Mouse (Mus musculus): ENCODE data around the gene Ppp2r5d. TPM values are rescaled to one million over a fixed set of nuclear protein-coding genes. Genes with fewer than 3 reads are reported as not detected.
A peak's percentile ranks its signal among the peaks of the same experiment; 100 is the strongest.

The Ppp2r5d gene
- polyA plus RNA-seq, 1 experiment from 2014 or later, result 142 TPM

DNA sequence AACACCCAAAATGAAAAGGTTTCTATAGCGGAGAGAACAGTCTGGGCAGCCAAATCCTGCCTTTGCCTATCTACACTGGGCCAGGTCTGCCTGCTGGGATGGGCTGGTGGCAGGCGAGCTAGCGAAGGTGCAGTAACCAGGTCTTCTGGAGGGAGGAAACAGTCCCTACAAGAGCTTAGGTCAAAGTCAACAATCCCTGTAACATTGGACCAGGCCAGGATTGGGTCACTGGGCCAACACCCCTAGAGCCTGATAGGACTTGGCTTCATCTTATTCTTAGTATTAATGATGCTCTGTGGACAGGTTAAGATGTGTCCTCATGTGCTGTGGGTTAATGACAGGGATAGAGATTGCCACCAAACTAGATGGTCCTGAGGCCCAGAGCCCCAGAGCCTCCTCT is 29.1 kb upstream of the Ppp2r5d start:
- Histone ChIP-seq H3K4me1 (peaks cover 2% of the 10 kb centered on the region; the same call in 1 of the 2 replicates), H3K4me3 (no peak overlapping the region), H3K9me3 (no peaks in the 10 kb centered on the region), H3K36me3 (replicated peaks) (peaks cover 47% of the 10 kb centered on the region), H3K27me3 (replicated peaks; ENCODE audit: low read depth, poor library complexity, severe bottlenecking) (peaks cover 15% of the 10 kb centered on the region), H3K27ac (replicated peaks) (no peak overlapping the region)
- no peak for DNase-seq (ENCODE audit: low spot score)
- 90% methylated on average over 3 of the region's 3 CpGs for WGBS

GRCm38 (mm10) chr17:46728904-46729318 is 24.0 kb upstream of the Ppp2r5d start, which contains the start of gene Gnmt:
TSS of gene Gnmt (minus strand) at chr17:46729168.
- Histone ChIP-seq H3K27me3 (replicated peaks; ENCODE audit: low read depth, poor library complexity, severe bottlenecking) (peaks cover 28% of the 10 kb centered on the region), H3K36me3 (replicated peaks) (peaks cover 29% of the 10 kb centered on the region), H3K4me3 (peak within 1 kb of the TSS; percentile 41), H3K27ac (replicated peaks) (peak within 1 kb of the TSS; percentile 19; the same call in 1 of the 2 replicates), H3K9me3 (no peaks in the 10 kb centered on the region), H3K4me1 (peaks cover 14% of the 10 kb centered on the region; the same call in 1 of the 2 replicates)
- 13% methylated on average over 24 of the region's 24 CpGs for WGBS
- peak; percentile 31 for DNase-seq (ENCODE audit: low spot score)

DNA sequence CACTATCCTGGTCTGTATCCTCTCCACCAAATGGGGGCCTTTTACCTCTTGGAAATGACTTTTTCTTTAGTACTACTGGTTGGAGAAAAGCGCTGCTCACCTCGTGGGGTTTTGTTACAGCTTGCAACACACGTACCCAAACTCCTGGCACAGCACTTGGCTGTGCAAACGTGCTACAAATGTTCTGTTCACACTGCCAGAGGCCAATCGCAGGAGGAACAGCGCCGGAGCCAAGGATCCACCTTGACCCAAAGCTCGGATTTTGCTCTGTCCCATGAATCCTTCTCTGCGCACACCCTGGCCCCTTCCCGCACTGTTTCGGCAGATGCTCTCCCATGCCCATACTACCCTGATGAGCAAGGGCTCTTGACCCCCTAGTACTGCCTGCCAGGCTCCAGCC is 23.6 kb upstream of the Ppp2r5d start:
- Histone ChIP-seq H3K4me3 (peak overlapping the region; percentile 41), H3K27me3 (replicated peaks; ENCODE audit: low read depth, poor library complexity, severe bottlenecking) (peaks cover 28% of the 10 kb centered on the region), H3K36me3 (replicated peaks) (peaks cover 32% of the 10 kb centered on the region), H3K27ac (replicated peaks) (no peak overlapping the region), H3K4me1 (peaks cover 14% of the 10 kb centered on the region; the same call in 1 of the 2 replicates), H3K9me3 (no peaks in the 10 kb centered on the region)
- WGBS, result 50% methylated on average over 11 of the region's 11 CpGs
- DNase-seq (ENCODE audit: low spot score), result no peak

DNA sequence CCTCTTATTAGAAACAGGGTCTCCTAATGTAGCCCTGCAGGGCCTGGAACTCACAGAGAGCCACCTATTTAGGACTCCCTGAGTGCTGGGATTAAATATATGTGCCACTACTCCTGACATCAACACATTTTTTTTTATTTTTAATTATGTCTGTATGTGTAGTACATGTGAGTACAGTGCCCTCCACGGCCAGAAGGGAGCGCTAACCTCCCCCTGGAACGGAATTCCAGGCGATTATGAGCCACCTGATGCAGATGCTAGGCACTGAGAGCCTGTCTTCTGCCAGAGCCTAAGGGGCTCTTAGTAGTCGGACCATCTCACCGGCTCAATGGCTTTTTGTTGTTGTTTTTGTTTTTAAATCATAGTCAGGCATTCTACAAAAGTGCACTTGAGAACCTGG is 23.1 kb upstream of the Ppp2r5d start:
- Histone ChIP-seq H3K27ac (replicated peaks) (no peak overlapping the region), H3K4me3 (no peak overlapping the region), H3K4me1 (peaks cover 14% of the 10 kb centered on the region; the same call in 1 of the 2 replicates), H3K36me3 (replicated peaks) (peaks cover 36% of the 10 kb centered on the region), H3K9me3 (no peaks in the 10 kb centered on the region), H3K27me3 (replicated peaks; ENCODE audit: low read depth, poor library complexity, severe bottlenecking) (peaks cover 28% of the 10 kb centered on the region)
- 40% methylated on average over 6 of the region's 6 CpGs for WGBS
- peak; percentile 38 for DNase-seq (ENCODE audit: low spot score)

DNA sequence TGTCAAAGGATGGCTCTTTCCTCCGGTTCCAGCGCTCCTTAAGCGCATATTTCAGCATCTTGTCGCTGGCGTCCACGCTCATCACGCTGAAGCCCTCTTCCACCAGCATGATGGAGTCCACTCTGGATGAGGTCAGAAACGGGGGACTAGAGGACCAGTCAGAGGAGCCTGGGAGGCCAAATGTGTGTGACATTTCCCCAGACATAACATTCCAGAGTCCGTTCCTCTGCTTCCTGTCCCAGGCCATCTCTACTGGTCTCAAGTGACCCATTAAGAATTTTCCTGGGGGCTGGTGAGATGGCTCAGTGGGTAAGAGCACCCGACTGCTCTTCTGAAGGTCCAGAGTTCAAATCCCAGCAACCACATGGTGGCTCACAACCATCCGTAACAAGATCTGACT is 22.4 kb upstream of the Ppp2r5d start:
- H3K9me3 ChIP-seq, result no peaks in the 10 kb centered on the region
- peaks cover 28% of the 10 kb centered on the region for H3K27me3 ChIP-seq (replicated peaks; ENCODE audit: low read depth, poor library complexity, severe bottlenecking)
- WGBS, result 89% methylated on average over 11 of the region's 11 CpGs
- H3K27ac ChIP-seq (replicated peaks), result no peak overlapping the region
- peaks cover 43% of the 10 kb centered on the region for H3K36me3 ChIP-seq (replicated peaks)
- DNase-seq (ENCODE audit: low spot score), result no peak
- H3K4me3 ChIP-seq, result no peak overlapping the region
- peaks cover 14% of the 10 kb centered on the region; the same call in 1 of the 2 replicates for H3K4me1 ChIP-seq

- H3K36me3 ChIP-seq (replicated peaks), result peaks cover 55% of the 10 kb centered on the region
- H3K4me1 ChIP-seq, result peaks cover 14% of the 10 kb centered on the region
- peaks cover 28% of the 10 kb centered on the region for H3K27me3 ChIP-seq (replicated peaks; ENCODE audit: low read depth, poor library complexity, severe bottlenecking)
- H3K27ac ChIP-seq (replicated peaks), result no peak overlapping the region
- no peaks in the 10 kb centered on the region for H3K9me3 ChIP-seq
- H3K4me3 ChIP-seq, result no peak overlapping the region
- DNase-seq (ENCODE audit: low spot score), result no peak
- WGBS, result 92% methylated on average over 26 of the region's 26 CpGs
Observed at GRCm38 (mm10) chr17:46725731-46726645, 21.1 kb upstream of the Ppp2r5d start.

GRCm38 (mm10) chr17:46725273-46725672 is 20.4 kb upstream of the Ppp2r5d start:
- peak; percentile 64 for DNase-seq (ENCODE audit: low spot score)
- 49% methylated on average over 9 of the region's 9 CpGs for WGBS
- Histone ChIP-seq H3K27me3 (replicated peaks; ENCODE audit: low read depth, poor library complexity, severe bottlenecking) (peaks cover 25% of the 10 kb centered on the region), H3K27ac (replicated peaks) (0 out of 2 replicates have a peak overlapping the region, but pooled peaks have one; percentile 0), H3K4me1 (peaks cover 14% of the 10 kb centered on the region), H3K9me3 (no peaks in the 10 kb centered on the region), H3K36me3 (replicated peaks) (peaks cover 61% of the 10 kb centered on the region), H3K4me3 (no peak overlapping the region)

- DNase-seq (ENCODE audit: low spot score), result no peak
- H3K27ac ChIP-seq (replicated peaks), result no peak overlapping the region
- WGBS, result 85% methylated on average over 20 of the region's 20 CpGs
- H3K27me3 ChIP-seq (replicated peaks; ENCODE audit: low read depth, poor library complexity, severe bottlenecking), result peaks cover 18% of the 10 kb centered on the region
- peaks cover 14% of the 10 kb centered on the region for H3K4me1 ChIP-seq
- no peaks in the 10 kb centered on the region for H3K9me3 ChIP-seq
- peaks cover 65% of the 10 kb centered on the region for H3K36me3 ChIP-seq (replicated peaks)
- no peak overlapping the region for H3K4me3 ChIP-seq
Observed at GRCm38 (mm10) chr17:46724477-46725084, 19.7 kb upstream of the Ppp2r5d start.

DNA sequence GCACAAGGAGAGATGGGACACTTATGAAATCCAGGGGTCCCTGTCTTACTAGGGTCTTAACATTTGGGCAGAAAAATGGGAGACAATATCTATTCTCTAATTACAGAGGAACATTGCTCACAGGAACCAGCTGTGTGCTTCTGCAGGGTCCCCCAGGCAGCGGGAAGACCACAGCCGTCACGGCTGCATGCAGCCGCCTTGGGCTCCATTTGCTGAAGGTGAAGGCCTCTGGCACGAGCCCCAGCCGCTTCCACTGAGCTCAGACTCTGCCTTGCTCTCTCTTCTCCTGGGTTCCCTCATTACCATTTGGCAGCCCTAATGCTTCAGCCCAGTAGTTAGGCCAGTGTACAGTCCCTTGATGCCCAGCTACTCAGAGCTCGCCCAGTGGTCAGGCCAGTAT is 16.2 kb upstream of the Ppp2r5d start:
- WGBS, result 93% methylated on average over 7 of the region's 7 CpGs
- peaks cover 82% of the 10 kb centered on the region for H3K36me3 ChIP-seq (replicated peaks)

DNA sequence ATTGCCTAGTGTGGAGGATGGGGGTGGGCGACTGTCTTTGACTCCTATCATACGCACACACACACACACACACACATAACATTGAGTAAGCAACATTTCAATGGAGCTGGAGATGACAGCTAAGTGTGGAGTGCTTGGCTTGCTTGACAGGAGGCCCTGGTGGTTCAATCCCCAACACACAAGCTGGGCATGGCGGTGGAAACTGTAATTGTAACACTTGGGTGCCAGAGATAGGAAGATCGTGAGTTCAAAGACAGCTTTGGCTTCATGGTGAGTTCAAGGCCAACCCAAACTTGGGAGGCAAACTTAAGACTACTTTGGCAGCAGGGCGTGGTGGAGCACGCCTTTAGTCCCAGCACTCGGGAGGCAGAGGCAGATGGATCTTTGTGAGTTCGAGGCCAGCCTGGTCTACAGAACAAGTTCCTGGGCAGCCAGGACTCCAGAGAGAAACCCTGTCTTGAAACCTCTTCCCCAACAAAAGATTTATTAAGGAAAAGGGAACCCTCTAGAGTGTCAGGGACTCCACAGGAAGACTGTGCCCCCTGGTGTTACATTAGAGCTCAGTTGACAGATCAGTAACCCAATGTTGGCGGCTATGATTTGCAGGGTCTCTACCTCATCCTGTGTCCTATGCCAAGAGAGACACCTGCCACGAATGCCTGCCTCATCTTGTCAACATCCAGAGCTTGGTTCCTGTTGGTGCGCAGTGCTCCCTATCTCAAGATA is 10.0 kb upstream of the Ppp2r5d start:
- H3K4me3 ChIP-seq, result no peak overlapping the region; the same call in 1 of the 2 replicates
- H3K36me3 ChIP-seq (replicated peaks), result peaks cover 55% of the 10 kb centered on the region
- DNase-seq (ENCODE audit: low spot score), result no peak
- WGBS, result 94% methylated on average over 11 of the region's 11 CpGs
- no peak overlapping the region for H3K27ac ChIP-seq (replicated peaks)
- H3K9me3 ChIP-seq, result no peaks in the 10 kb centered on the region
- no peaks in the 10 kb centered on the region for H3K27me3 ChIP-seq (replicated peaks; ENCODE audit: low read depth, poor library complexity, severe bottlenecking)
- H3K4me1 ChIP-seq, result peaks cover 21% of the 10 kb centered on the region

More for the DNA sequence above, 16.2 kb upstream of the Ppp2r5d start:
- peaks cover 6% of the 10 kb centered on the region for H3K4me1 ChIP-seq
- no peaks in the 10 kb centered on the region for H3K27me3 ChIP-seq (replicated peaks; ENCODE audit: low read depth, poor library complexity, severe bottlenecking)
- no peak overlapping the region for H3K4me3 ChIP-seq
- no peaks in the 10 kb centered on the region for H3K9me3 ChIP-seq
- no peak overlapping the region for H3K27ac ChIP-seq (replicated peaks)
- DNase-seq (ENCODE audit: low spot score), result no peak

GRCm38 (mm10) chr17:46713849-46714248 is 8.9 kb upstream of the Ppp2r5d start:
- no peak overlapping the region for H3K27ac ChIP-seq (replicated peaks)
- H3K4me3 ChIP-seq, result no peak overlapping the region
- peaks cover 52% of the 10 kb centered on the region for H3K36me3 ChIP-seq (replicated peaks)
- WGBS, result 92% methylated on average over 9 of the region's 9 CpGs
- DNase-seq (ENCODE audit: low spot score), result no peak
- peaks cover 21% of the 10 kb centered on the region for H3K4me1 ChIP-seq
- H3K27me3 ChIP-seq (replicated peaks; ENCODE audit: low read depth, poor library complexity, severe bottlenecking), result no peaks in the 10 kb centered on the region
- no peaks in the 10 kb centered on the region for H3K9me3 ChIP-seq

DNA sequence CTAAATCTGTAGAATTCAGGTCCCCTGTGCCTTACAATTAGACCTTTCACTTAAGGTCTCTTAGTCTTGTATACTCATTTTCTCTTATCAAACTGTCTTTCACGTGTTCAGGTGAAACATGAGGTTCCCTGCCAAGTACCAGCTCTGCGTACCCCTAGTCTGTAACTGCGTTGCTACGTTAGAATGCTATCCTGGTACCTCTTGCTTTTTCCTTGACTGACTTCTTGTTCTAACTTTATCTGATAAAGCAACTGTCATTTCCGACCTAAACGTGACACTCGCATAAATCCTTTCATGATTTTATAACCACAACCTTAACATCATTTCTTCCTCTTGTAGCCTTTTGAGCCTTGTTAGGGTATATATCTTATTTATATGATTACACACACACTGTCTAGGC is 7.5 kb upstream of the Ppp2r5d start:
- 79% methylated on average over 7 of the region's 7 CpGs for WGBS

More for the DNA sequence above, 7.5 kb upstream of the Ppp2r5d start:
- peak overlapping the region; percentile 100 for H3K4me3 ChIP-seq
- peaks cover 21% of the 10 kb centered on the region for H3K4me1 ChIP-seq
- peak overlapping the region; percentile 88; the same call in 1 of the 2 replicates for H3K27ac ChIP-seq (replicated peaks)
- no peak for DNase-seq (ENCODE audit: low spot score)
- no peaks in the 10 kb centered on the region for H3K9me3 ChIP-seq
- H3K36me3 ChIP-seq (replicated peaks), result peaks cover 45% of the 10 kb centered on the region
- no peaks in the 10 kb centered on the region for H3K27me3 ChIP-seq (replicated peaks; ENCODE audit: low read depth, poor library complexity, severe bottlenecking)

All from embryonic facial prominence, embryonic 10.5 days (tissue).